Mouse (Mus musculus): ENCODE data around the gene Gm20852. TPM values are rescaled to one million over a fixed set of nuclear protein-coding genes. Genes with fewer than 3 reads are reported as not detected.
"Not testable (repeated sequence)": the region's sequence is repeated elsewhere in the genome, so short reads cannot be mapped to it uniquely, and the experiment has no call there.

Gene Gm20852
- not detected for total RNA-seq (2021)
- long read RNA-seq, experiment 1: 0 reads
- long read RNA-seq, experiment 2: 0 reads

- DNase-seq: not testable (repeated sequence)
Measured at GRCm38 (mm10) chrY:66742023-66742422, at the start of gene Gm20852. Gene Gm20852, minus strand, starts transcription at chrY:66742123.
